Mouse (Mus musculus): ENCODE data around the gene Ston2.

Ston2 gene

DNA sequence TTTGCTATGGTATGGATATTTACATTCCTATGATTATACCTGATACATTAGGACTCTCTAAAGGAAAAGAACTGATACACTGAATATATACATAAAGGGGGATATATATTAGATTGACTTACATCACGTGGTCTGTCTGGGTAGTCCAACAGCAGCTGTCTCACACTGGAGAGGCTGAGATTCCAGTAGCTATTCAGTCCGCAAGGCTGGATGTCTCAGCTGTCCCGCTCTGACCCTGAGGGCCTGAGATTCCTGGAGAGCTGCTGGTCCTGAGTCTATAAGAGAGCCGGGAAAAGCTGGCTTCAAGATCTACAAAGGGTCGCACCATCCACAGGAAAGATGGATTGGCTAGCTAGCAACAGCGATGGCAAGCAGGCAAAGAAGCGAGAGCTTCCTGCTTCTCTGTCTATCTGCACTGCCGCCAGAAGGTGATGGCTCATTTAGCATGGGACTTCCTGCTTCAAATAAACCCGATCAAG is at the start of gene Ston2:
Ston2 (minus strand) TSS at position 429 of the 479 bp plus-strand sequence.
- DNase-seq (ENCODE audit: low spot score): no peak

DNA sequence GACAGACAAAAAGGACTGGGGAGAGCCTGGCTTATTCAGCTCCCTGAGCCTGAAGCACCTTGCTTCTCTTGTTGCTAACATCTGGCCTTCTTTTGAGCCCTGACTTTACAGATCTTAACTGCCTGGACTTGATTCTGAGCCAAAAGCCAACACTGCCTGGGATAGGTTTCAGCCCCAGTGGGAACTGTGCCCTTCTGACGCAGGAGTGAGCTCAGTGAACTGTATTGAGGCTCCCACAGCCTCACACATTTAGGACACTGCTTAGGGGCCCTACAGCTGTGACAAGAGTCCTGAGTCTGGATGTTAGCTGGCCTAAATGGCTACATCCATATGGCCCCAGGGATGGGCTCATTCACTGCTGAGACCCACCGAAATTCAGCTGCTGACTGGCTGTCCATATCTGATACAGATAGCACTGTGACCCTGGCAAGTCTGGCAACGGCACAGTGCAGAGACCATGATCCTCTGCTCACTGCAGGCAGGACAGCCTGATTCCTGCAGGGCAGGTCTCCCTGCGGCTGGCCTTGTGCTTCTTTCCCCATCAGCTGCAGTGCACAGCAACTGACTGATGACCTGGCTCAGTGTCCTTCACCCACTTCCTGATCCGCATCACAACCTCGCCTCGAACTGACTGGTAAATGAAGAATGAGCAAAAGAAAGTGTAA is 49.3 kb upstream of the Ston2 start:
- DNase-seq (ENCODE audit: low spot score): no peak

DNA sequence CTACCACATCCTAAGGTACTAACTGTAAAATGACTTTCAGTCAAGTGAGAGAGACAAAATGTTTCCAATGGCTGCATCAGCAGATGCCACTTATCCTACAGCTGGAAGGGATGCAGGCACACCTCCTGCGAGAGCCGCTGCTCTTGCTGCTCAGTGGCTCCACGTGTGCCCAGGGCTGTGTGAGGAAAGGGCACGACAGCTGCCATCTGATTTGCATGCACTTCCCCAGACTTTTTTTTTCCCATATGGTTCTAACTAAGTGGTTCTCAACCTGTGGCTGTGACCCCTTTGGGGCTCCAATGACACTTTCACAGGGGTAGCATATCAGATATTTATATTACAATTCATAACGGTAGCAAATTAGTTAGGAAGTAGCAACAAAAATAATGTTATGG is 45.7 kb upstream of the Ston2 start:
- no peak for DNase-seq (ENCODE audit: low spot score)

DNA sequence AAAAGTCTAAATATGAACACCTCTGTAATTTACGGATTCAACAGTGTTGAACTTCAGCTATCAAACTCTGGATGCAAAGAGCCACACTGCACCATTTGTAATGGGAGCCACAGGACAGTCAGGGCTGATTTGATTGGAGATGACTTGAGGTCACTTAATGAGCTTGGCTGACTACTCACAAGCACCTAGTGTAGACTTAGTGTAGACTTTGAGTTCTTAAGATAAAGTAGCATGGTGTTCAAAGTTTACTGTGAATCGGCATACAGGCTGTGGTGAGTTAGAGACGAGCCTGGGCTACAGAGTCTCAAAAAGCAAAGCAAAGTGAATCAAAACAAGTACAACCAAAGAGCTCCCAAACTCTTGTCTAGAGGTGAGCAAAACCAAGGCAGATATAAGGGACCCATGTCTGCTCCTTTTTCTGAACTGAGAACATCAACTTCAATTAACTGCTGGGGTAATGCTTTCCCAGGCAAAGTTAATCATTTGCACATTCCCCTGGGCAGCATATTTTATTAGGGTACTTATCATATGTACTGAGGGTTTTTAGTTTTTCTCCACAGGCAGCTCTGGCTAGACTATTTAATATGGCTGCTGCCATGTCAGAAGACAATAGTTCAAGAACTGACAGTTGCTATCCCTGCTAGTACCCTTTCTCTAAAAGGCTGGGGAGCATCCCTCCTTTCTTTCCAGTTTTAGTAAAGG is 45.2 kb upstream of the Ston2 start:
- DNase-seq (ENCODE audit: low spot score): no peak

DNA sequence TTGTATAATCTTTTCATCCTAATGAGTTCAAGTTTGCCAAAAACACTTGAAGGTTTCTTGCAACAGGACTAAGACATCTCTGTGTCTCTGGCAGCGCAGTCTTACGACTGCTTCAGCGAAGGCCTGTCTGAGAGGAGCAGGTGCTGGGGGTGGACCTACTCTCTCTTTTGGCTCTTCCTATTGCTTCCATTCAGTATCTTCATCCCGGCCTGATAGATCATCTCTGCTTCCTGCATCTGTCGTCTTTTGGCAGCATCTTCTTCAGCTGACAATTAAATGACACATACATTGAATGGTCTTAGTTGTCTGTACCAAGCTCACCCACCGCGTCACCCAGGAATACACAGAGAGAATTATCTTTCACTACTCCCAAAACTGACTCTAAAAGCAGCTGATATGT is 43.2 kb upstream of the Ston2 start:
- DNase-seq (ENCODE audit: low spot score): no peak

DNA sequence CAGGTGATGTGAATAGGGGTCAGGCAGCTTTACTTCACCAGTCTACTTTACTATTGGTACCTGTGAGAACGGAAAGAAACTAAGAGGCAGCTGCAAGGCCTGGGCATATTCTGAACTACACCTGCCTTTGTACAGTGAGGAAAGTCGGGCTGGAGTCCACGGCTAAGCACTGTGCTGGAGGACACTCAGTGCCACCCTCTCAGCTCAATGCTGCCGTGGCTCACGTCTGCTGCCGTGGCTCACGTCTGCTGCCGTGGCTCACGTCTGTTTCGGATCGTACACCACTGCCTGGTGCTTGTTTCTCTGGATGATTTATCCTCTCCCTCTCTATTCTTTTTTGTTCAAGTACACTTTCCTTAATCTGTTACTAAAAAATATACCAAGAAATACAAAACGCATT is 32.3 kb upstream of the Ston2 start:
- DNase-seq (ENCODE audit: low spot score): no peak

DNA sequence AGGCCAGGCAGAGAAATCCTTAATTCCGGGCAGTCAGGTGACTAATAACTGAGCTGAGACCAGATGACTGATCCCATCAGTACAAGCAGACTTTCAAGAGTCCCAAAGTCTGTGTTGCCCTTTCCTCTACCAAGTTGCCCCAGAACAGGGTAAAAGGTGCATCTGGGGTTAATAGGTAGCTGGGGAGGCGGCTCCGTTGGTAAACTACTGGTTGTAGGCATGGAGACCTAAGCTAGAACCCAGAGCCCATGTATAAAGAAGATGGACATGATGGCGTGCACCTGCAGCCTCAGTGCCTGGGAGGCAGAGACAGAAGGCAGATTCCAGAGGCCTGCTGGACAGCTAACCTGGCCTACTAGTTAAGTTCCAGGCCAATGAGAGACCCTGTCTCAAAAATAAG is 30.5 kb upstream of the Ston2 start:
- DNase-seq (ENCODE audit: low spot score): no peak

DNA sequence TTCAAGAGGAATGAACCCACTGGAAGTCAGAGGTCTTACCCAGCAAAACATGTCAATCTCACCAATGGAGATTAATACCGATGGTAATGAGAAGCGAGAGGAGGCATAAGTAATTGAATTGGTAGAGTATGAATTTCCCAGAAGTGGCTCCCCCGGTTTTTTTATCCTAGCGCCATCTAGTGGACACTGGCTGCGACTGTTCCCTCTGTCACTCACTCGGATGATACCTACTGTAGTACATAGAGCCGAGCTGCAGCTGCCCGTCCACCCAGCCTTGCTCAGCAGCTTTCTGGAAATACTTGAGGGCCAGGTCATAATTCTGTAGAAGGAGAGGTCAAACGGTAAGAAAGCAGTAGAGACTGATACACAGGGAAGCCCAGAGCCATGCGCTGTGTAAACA is 27.8 kb upstream of the Ston2 start:
- peak; percentile 43 for DNase-seq (ENCODE audit: low spot score)

DNA sequence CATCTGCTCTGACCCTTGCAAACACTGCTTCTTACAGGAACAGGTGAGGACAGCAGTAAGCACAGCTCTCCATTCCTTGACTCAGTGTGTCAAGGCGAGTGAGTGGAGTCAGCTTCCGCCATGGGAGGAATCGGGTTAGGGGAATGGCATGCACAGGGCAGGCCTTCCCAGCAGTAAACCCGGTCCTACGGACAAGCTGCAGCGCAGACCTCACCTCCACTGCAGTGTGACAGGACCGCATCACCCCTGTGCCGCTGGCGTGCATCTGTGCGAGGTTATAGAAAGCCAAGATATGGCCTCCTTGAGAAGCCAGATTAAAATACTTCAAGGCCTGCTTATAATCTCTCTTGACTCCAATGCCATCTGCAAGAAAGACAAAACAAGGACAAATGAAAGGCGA is 27.4 kb upstream of the Ston2 start:
- no peak for DNase-seq (ENCODE audit: low spot score)

DNA sequence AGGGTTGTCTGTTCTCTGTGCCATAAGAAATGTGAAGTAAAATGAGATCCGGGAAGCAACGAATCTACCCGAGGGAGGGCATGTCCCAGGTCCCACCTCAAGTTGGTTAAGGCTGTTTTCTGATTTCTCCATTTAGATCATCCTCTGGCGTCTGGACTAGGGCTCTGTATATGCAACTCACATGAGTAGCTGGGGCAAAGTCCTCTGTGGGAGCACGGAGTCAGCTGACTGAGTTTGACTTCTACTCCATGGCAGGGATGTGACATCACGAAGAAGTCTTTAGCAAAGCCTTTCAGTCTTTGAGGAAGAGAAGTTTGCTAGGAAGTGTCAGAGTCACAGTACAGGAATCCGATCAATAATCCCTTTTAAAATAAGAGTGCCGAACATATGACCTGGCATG is 20.7 kb upstream of the Ston2 start:
- no peak for DNase-seq (ENCODE audit: low spot score)

DNA sequence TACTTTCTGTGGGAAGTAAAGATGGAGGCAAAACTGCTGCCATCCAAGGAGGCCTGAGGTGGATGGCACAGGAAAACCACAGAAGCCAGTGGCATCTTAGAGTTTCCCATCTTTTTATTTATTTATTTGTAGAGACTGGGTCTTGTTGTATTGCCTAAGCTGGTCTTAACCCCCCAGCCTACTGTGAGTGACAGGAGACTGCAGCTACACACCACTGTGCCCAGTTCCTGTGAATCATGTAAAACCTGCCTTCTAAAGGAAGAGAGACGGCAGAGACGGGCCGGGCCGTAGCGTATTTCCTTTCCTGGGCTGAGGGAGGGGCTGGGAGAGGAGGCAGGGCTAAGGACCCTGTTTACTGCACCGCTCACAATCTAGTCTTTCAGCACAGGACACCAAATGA is 19.6 kb upstream of the Ston2 start:
- no peak for DNase-seq (ENCODE audit: low spot score)

DNA sequence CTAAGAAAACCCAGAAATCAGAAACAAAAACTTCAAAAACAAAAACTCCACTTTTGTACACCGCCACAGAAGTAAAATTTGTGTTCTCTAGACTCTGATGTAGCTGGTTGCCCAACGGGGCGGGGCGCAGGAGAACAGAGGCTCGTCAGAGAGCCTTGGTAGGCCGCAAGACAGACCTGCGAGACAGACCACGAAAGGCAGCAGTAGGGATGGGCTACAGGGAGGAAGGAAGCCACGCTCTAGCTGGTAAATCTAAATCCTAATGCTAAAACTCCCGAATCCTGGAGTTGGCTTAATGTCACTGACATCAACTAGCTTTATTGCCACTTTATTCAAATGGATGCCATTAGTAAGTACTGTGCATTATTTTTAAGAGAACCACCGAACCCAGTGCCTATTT is 18.9 kb upstream of the Ston2 start:
- no peak for DNase-seq (ENCODE audit: low spot score)

DNA sequence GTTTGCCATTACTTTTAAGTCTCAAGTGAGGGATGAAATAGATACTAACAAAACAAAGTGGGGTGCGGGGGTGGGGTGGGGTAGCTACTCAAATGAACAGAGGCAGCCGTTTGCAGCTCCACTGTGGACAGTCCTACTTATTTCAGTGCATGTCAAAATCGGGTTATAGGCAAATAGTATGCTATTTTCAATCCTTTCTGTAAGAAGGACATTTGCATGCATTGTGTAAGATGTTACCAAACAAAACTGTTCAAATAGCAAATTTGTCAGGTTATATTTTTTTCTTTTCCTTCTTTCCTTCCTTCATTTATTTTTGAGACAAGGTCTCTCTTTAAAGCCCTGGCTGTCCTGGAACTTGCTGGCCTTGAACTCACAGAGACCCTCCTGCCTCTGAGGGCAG is 16.1 kb upstream of the Ston2 start:
- no peak for DNase-seq (ENCODE audit: low spot score)

DNA sequence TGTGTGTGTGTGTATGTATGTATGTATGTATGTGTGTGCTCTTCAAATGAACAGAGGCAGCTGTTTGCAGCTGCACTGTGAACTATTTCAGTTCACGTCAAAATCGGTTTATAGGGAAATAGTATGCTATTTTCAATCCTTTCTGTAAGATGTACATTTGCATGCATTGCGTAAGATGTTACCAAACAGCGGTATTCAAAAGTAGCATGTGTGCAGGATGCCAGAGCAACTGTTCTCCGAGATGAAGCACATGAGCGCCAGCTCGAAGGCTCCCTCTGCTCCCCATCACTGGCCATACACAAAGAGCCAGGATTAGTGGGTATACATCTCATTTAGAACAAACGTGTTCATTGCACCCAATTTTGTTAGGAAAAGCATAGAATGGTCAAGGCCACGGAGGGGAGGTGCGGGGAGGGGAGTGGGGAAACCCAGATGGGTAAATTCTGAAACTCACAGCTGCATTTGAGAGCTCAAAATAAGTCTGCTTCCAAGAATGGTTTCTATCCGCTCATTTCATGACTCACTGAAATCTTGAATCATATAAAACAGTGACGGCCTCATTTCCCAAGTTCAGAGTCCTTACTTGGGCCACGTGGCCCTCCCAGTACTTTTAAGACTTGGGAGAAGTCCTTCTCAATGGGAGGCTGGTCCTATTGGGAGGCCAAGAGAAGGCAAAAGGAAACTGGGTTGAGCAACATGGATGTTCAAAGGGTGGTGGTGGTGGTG is 15.2 kb upstream of the Ston2 start:
- DNase-seq (ENCODE audit: low spot score): no peak

DNA sequence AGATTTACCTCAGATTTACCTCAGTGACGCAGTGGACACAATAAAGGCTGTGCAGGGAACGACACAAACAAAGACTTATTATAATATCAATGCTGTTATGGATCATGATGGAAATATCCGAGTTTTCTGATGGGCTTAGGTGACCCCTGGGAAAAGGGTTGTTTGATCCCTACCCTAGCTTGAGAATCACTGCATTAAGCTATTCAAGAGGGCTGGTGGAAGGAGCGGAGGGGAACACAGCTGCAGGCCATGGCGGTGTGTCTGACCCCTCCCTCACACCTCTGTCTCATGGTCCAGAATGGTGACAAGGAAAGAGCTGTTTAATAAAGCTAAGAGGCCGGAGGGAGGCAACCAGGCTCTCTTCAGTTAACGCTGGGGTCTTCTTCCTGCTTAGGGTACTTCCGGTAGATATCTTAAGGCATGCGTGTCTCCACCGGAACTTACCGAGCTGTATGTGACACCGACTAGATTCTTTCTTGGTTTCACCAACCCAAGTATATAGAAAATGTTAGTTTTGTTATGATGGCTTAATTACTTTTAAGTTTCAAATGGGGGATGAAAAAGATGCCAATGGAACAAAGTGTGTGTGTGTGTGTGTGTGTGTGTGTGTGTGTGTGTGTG is 14.5 kb upstream of the Ston2 start:
- DNase-seq (ENCODE audit: low spot score): no peak

DNA sequence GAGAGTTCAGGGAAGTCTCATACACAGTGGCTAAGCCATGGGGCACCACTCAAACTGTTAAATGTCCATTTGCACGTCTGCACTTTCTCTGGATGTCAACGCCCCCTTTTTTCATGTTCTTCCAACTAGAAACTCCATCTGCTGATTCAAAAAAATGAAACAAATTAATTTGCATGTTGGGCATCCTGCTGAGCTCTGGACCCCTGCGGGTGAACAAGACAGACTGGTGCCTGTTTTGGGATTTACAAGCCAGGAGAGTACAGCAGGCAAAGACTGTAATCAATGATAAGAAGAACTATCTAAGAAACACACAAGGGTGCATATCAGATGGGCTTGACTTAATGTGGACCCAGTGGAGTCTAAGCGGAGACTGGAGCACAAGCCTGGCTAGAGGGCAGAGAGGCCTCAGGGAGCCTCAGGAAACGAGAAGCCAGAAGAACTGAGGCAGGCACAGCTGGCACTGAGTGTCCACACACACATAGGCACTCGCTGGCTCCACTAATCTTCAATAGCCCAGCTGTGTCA is 12.7 kb upstream of the Ston2 start:
- no peak for DNase-seq (ENCODE audit: low spot score)

DNA sequence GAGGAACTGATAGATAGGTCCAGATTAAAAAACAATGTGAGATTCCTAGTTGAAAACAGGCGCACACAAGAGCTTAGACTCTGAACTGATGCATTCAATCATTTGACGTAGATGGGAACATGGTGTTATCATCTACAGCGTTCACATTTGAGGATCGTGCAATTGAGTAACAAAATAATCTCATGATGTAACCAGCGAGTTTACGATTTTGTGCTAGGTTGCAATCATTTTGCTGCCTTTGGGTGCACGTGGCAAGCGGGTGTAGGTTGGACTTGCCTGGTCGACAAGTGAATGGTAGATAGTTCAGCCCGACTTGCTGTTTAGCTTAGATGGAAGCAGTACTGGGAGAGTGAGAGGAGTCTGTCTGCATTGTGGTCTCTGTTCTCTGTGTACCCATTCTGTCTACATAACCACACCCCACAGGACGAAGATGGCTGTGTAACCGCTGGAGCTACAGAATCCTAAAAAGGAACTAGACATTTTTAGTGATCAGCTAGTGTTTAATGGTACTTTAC is 11.7 kb upstream of the Ston2 start:
- no peak for DNase-seq (ENCODE audit: low spot score)

DNA sequence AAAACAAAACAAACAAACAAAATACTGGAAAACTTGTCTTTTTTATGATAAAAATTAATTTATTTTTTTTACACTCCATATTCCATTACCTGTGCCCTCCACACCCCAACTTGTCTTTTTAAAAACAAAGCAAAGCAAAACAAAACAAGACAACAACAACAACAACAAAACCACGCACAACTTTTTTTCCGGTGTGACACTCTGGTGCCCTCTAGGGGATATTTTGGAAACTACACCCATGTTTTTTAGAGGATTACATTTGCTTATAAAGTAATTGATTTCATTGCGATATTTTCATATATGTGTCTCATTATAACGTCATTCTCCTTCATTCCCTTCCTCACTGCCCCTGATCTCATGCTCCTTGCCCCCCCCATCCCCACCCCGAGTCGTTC is 11.2 kb upstream of the Ston2 start:
- DNase-seq (ENCODE audit: low spot score): no peak

DNA sequence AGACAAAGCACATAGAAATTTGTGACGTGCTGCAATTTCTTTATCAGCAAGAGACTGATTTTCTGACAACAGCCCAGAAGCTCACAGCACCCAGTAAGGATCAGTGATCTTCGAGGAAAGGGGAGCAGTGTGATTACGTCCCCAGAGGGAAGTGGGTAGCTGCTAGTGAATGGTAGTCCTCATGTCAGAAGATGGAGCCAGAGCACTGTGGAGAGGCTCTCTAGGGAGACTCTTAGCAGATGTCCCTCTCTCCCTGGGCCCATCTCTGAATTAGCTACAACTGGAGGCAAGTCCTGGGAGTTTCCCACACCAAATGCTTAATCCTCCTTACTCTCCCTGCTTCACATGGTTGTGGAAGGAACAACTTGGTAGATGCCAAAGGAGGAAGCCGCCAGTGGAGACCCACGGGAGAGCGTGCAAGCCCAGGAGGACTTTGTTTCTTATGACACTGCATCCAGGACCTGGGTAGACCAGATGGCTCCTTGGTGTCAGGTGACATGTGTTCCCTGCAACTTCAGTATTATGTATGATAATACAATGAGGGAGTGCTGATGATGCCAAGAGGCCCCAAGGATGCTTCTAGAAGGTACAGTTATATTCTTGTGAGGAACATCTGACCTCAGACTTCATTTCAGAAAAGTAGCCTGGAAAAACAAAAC is 10.7 kb upstream of the Ston2 start:
- no peak for DNase-seq (ENCODE audit: low spot score)

DNA sequence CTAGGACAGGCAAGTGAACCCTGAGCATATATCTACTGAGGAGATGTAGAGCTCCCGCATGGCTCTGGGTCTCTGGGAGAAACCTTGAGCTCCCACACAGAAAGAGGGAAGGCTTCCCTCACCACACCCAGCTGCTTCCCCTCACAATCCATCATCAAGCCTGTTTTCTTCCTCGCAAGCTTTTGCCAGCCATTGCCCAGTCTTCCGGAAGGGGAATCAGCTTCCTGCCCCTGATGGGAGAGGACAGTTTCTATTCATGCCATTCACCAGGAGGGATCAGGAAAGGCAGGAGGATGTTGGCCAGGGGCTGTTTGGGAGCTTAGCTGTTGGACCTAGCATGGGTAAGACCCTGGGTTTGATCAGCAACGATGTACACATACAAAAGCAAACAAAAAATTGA is 8.6 kb upstream of the Ston2 start:
- no peak for DNase-seq (ENCODE audit: low spot score)

DNA sequence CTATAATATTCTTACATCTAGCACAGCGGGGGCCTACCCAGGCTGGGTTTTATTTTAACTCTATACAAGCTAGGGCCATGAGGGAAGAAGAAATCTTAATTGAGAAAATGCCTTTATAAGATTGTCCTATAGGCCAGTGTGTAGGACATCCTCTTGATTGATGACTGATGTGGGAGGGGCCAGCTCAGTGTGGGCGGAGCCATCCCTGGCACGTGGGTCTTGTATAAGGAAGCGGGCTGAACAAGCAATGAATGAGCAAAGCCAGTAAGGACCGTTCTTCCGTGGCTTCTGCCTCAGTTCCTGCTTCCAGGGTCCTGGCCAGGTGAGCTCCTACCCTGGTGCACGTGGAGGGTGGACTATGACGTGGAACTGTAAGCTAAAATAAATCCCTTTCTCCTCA is 5.1 kb upstream of the Ston2 start:
- DNase-seq (ENCODE audit: low spot score): no peak

DNA sequence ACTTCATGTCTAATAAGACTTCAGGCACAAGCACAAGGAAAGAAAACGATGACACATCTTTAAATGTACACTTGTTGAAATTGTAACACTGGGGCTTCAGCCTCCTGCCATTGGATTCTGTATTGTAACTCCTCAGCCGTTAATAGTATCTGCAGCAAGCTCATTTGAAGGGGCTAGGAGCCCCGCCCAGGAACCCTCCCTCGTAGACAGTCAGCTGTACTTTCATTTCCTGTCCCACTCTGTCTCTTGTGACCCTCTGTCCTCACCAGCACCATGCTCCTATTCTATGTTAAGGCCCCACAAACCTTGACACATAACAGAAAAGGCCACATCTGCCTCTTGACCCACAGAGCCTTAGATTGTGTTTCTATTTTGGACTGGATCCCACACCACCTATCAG is 3.6 kb upstream of the Ston2 start:
- DNase-seq (ENCODE audit: low spot score): no peak

Data from urinary bladder, postnatal 14 days (tissue).